Mouse (Mus musculus) yolk sac, embryonic 10.5 days (tissue): ENCODE data around the gene Olfr275.
"Not testable (repeated sequence)": the region's sequence is repeated elsewhere in the genome, so short reads cannot be mapped to it uniquely, and the experiment has no call there.

Experiments used
- DNase-seq: peaks from one replicate; pipeline ENCODE4 v3.0.0-alpha.2; 2017; ENCODE audit warnings: low spot score

The Olfr275 gene

DNA sequence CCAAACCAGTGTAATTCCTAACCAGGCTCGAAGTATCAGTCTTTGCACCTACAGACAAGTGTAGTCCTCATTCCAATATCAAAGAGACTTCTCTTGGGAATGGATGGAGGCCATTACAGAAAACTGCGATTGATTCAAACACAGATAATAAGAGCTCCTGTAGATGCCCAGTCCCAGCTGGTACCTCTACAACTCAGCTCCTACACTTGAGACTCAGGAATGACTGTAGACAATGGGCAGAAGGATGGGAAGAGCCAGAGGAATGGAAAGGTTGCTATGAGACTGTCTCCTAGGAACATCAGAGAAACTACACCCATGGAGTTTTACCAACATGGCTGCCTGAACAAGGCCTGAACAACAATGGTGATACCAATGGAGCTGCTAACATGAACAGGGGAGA lies at the start of gene Olfr275:
TSS of gene Olfr275 (plus strand) at position 301 of the 400 bp plus-strand sequence.
- no peak for DNase-seq

DNA sequence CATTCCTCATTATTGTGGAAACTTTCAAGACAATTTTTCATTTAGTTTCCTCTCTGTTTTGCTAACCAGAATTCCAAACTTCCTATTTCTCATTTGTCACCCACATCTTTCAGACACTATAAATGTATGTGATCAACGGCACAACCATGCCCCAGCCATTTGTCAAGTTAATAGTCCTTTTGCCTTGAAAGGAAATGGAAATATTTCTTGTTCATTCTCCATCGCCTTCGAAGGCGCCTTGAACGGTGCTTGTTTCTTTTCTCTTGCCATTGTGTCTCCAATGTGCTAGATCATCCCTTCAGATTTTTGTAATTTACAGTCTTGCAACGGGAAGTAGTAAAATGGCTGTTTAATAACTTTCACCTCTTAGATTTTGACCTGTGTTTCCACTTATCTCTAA lies 48.8 kb upstream of the Olfr275 start:
- no peak for DNase-seq

DNA sequence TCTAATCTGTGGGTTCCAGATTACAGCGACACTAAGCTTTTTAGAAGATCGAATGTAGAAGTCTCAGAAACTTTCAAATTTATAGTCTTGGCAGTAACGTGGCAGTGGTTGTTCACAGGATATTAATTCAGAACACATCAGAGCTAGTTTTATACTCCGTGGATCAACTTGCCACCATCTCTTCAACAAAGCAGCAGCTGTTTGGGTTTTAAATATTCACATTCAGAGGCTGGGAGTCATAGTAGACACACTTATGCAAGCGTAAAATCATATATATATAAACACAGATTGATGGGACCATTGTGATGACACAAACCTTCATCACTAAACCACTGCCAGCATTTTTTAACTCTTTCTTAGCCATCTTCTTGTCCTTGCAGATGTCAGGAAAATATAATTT lies 42.2 kb upstream of the Olfr275 start:
- no peak for DNase-seq

DNA sequence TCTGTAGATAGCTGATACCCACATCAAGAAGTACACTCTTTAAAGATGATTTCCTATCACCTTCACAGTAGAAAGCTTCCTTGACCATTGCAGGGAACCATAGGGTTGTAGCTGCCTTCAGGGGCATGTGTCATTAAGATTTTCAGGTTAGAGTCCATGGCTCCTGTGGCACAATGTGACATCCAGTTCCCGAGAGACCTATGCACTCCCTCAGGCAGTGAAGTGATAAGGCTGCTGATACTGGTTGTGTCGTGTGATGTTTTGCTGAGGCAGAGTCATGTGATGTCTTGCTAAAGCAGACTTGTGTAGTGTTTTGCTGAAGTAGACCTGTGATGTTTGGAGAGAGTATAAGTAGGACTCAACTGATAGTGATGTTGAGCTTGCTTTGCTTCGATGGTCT lies 14.4 kb upstream of the Olfr275 start:
- DNase-seq = no peak

DNA sequence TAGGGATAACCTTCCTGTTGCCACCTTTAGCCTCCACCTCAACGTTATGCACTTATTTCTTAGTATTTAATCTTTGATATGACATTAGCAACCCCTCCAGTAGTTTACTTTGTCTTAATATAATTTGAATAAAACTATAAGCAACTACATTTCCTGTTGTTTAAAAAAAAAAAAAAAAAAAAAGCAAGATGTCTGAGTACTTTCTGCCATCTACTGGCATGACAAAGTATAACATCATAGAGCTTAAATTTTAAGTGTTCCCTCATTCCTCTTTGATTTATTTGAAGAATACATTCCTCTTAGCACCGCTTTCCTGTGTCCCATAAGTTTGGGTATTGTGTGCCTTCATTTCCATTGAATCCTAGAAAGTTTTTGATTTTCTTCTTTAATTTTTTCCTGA lies 2.5 kb upstream of the Olfr275 start:
- no peak for DNase-seq

DNA sequence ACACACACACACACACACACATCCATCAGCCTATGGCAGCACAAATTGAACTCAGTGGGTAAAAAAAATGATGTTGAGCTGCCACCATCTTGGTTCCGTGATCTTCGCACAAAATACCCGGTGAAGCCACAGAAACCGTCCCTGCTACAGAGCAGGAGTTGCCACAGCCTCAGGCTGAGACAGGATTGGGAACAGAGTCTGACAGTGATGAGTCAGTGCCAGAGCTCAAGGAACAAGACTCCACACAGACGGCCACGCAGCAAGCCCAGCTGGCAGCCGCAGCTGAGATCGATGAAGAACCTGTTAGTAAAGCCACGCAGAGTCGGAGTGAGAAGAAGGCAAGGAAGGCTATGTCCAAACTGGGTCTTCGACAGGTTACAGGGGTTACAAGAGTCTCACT lies 7.0 kb downstream of the Olfr275 start:
- DNase-seq = no peak

DNA sequence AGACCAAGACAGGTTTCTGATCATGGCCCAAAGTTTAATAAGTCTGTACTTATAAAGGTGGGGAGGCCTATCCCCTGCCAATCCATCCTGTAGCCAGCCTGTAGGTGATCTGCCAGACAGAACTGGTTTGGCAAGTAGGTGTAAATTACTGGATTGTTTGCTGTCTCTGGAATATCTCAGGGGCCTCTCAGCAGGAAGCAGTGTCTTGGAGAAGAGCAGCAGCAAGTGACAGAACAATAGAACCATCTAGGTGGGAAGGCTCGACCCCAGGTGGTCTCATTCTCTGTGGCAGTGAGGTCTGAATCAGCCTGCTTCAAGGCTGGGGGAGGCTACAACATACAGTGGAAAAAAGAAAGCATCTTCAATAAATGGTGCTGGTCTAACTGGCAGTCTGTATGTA lies 31.0 kb downstream of the Olfr275 start:
- DNase-seq = not testable (repeated sequence)

DNA sequence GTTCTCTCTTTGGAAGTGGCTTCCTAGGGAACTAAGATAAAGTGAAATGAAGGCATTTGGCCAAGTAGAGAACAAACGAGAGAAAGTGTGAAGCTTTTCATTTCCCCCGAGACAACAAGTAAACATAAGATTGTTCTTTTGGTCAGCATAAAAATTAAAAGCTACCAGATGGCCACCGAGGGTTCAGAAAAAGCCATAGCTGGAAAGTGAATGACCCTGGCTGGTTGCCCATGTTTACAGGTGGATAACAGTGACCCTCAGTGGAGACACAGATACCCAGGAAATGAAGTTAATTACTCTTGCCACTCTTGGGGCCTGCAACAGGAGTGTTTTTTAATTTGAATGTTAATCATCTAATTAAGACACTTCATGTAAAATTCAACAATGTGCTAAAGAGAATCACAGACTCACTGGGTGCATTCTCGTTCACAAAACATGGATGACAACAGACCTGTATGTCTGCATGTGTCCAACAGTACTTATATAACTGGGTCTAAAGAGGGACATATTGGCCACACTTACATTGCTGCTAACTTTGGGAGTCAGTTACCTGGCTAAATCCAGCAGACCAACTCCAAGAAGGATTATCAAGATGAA lies 34.7 kb downstream of the Olfr275 start:
- no peak for DNase-seq

DNA sequence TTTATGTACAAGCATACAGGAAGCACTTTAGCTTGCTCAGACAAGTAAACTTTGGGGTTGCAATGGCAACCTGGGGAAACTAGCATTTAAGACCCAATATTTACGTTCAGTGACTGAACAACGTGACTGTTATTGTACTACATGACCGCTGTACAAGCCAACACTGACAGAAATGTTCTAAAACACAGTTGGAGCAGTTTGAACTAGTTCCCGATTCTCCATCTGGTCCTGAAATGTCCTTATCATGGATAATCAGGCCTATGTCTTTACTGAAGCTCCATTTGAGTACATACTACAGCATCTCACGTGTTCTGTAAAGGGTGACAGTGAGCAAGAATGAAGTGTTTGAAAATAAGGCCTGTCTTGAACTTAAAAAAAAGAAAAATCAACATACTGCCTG lies 35.3 kb downstream of the Olfr275 start:
- no peak for DNase-seq

DNA sequence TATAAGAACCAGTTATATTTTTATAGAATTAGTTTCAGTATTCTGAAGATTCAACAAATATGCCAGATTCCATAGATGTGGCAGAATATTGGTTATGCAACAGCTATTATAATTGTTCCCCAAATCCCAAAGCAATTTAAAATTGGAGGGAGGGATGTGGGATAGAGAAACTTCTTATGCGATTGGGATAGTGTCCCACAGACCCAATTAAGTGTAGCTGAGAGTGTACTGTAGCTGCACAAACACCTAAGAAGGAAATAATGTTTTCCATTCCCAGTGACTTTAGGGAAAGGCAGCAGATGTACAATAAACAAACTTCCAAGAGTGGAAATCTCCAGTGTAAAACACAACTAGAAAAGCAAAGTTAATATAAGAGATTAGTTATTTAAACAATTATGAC lies 44.7 kb downstream of the Olfr275 start, which contains the start of gene Olfr273:
TSS of gene Olfr273 (minus strand) at position 101 of the 400 bp plus-strand sequence.
- no peak for DNase-seq

DNA sequence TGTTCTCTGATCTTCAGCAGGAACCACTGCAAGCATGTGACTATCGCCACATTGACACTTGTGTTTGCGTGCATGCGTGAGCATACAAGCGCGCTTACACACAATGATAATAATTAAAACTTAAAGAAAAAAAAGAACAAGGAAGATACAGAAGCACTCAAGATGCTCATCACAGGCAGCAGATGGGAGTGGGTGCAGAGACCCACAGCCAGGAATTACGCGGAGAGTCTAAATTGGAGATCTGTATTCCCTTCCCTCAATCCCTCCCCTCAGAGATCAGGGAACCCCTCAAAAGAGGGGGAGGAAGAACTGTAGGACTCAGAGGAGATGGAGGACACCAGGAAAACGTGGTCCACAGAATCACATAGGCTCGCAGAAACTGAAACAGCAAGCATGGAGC lies 49.8 kb downstream of the Olfr275 start:
- no peak for DNase-seq
